Mouse (Mus musculus) MEL (cell line): ENCODE data around the gene Rnd1. TPM values are rescaled to one million over a fixed set of nuclear protein-coding genes. Genes with fewer than 3 reads are reported as not detected.
A peak's percentile ranks its signal among the peaks of the same experiment; 100 is the strongest.

ENCODE experiments used
- DNase-seq: peaks from one replicate; pipeline ENCODE4 v3.0.0; 2011; ENCODE audit warnings: low read depth, low spot score
- H3K27ac ChIP-seq: 2 replicates; pipeline ENCODE4 v1.5.1; 2012; ENCODE audit warnings: low read depth, mild to moderate bottlenecking, control low read depth, low read length, moderate library complexity; ENCODE audit not compliant: control insufficient read depth
- H3K27me3 ChIP-seq, 2 experiments: fragments of 150-350 bp in 1 of 2; sonication (generic) in 1 of 2; 2 replicates each; pipeline ENCODE4 v1.6.1; 2012; ENCODE audit warnings: low read length in 2 of 2, mild to moderate bottlenecking in 2 of 2, improper control_type of control experiment in 1 of 2, moderate library complexity in 1 of 2; ENCODE audit not compliant: insufficient read depth in 2 of 2, control insufficient read depth in 1 of 2
- H3K36me3 ChIP-seq, 2 experiments: 2 replicates each; pipeline ENCODE4 v1.6.1; 2012 to 2014; ENCODE audit warnings: low read length in 2 of 2, improper control_type of control experiment in 1 of 2, inconsistent platforms in 1 of 2, mild to moderate bottlenecking in 1 of 2; ENCODE audit not compliant: insufficient read depth in 2 of 2, control insufficient read depth in 1 of 2
- H3K4me1 ChIP-seq, 2 experiments: fragments of 150-350 bp in 1 of 2; sonication (generic) in 1 of 2; 2 replicates each; pipeline ENCODE4 v1.6.1; 2012; ENCODE audit warnings: low read length in 2 of 2, improper control_type of control experiment in 1 of 2, mild to moderate bottlenecking in 1 of 2; ENCODE audit not compliant: insufficient read depth in 2 of 2, control insufficient read depth in 1 of 2
- H3K4me3 ChIP-seq, 2 experiments: fragments of 150-350 bp in 1 of 2; sonication (generic) in 1 of 2; 2 replicates each; pipeline ENCODE4 v1.5.1; 2012; ENCODE audit warnings: low read depth in 2 of 2, low read length in 2 of 2, mild to moderate bottlenecking in 2 of 2, moderate library complexity in 2 of 2, control low read depth in 1 of 2, improper control_type of control experiment in 1 of 2; ENCODE audit not compliant: control insufficient read depth in 1 of 2, insufficient read depth in 1 of 2
- H3K79me2 ChIP-seq: 2 replicates; pipeline ENCODE4 v1.6.1; 2012; ENCODE audit warnings: mild to moderate bottlenecking, low read length, moderate library complexity; ENCODE audit not compliant: control insufficient read depth, poor library complexity, insufficient read depth
- H3K9ac ChIP-seq: 2 replicates; pipeline ENCODE4 v1.6.1; 2012; ENCODE audit warnings: low read depth, mild to moderate bottlenecking, control low read depth, low read length, moderate library complexity; ENCODE audit not compliant: control insufficient read depth, poor library complexity, severe bottlenecking
- H3K9me3 ChIP-seq: fragments of 150-350 bp; sonication (generic); replicated peaks from 2 replicates; pipeline ENCODE4 v1.6.1; 2012; ENCODE audit warnings: mild to moderate bottlenecking, low read length, improper control_type of control experiment, moderate library complexity; ENCODE audit not compliant: insufficient read depth
- CHD1 ChIP-seq: IDR thresholded peaks from 2 replicates; pipeline ENCODE4 v1.6.1; 2012; ENCODE audit warnings: low read depth, mild to moderate bottlenecking, inconsistent platforms, low read length, improper control_type of control experiment
- CHD2 ChIP-seq: IDR thresholded peaks from 2 replicates; pipeline ENCODE4 v1.6.1; 2011; ENCODE audit warnings: low read length, improper control_type of control experiment
- ELF1 ChIP-seq: IDR thresholded peaks from 2 replicates; pipeline ENCODE4 v1.6.1; 2014; ENCODE audit warnings: low read depth, mild to moderate bottlenecking, inconsistent platforms, low read length, improper control_type of control experiment, moderate library complexity
- EP300 ChIP-seq, 2 experiments: IDR thresholded peaks; 2 replicates each; pipeline ENCODE4 v1.6.1; 2011; ENCODE audit warnings: improper control_type of control experiment in 2 of 2, low read length in 2 of 2, low read depth in 1 of 2, mild to moderate bottlenecking in 1 of 2
- ETS1 ChIP-seq: IDR thresholded peaks from 2 replicates; pipeline ENCODE4 v1.6.1; 2012; ENCODE audit warnings: low read depth, mild to moderate bottlenecking, inconsistent platforms, low read length, improper control_type of control experiment, moderate library complexity
- GATA1 ChIP-seq: IDR thresholded peaks from 2 replicates; pipeline ENCODE4 v1.6.1; 2011; ENCODE audit warnings: low read depth, low read length, improper control_type of control experiment
- JUND ChIP-seq: IDR thresholded peaks from 2 replicates; pipeline ENCODE4 v1.6.1; 2011; ENCODE audit warnings: low read depth, mild to moderate bottlenecking, improper control_type of control experiment, low read length
- MAFK ChIP-seq: IDR thresholded peaks from 2 replicates; pipeline ENCODE4 v1.6.1; 2011; ENCODE audit warnings: low read depth, mild to moderate bottlenecking, low read length, improper control_type of control experiment, borderline replicate concordance
- MEF2A ChIP-seq: IDR thresholded peaks from 2 replicates; pipeline ENCODE4 v1.6.1; 2014; ENCODE audit warnings: low read depth, mild to moderate bottlenecking, inconsistent platforms, low read length, improper control_type of control experiment; ENCODE audit not compliant: poor library complexity, insufficient replicate concordance, severe bottlenecking; ENCODE audit errors: extremely low read depth
- MXI1 ChIP-seq: IDR thresholded peaks from 2 replicates; pipeline ENCODE4 v1.6.1; 2011; ENCODE audit warnings: mild to moderate bottlenecking, low read depth, low read length, improper control_type of control experiment
- MYB ChIP-seq: IDR thresholded peaks from 2 replicates; pipeline ENCODE4 v1.6.1; 2011; ENCODE audit warnings: mild to moderate bottlenecking, low read depth, low read length, improper control_type of control experiment
- NELFE ChIP-seq: IDR thresholded peaks from 2 replicates; pipeline ENCODE4 v1.6.1; 2011; ENCODE audit warnings: low read depth, low read length, improper control_type of control experiment
- NRF1 ChIP-seq: IDR thresholded peaks from 2 replicates; pipeline ENCODE4 v1.6.1; 2014; ENCODE audit warnings: low read depth, mild to moderate bottlenecking, inconsistent platforms, low read length, improper control_type of control experiment, moderate library complexity; ENCODE audit not compliant: poor library complexity, insufficient read depth, severe bottlenecking
- SIN3A ChIP-seq: IDR thresholded peaks from 2 replicates; pipeline ENCODE4 v1.6.1; 2012; ENCODE audit warnings: low read length, improper control_type of control experiment, inconsistent platforms
- SMC3 ChIP-seq: IDR thresholded peaks from 2 replicates; pipeline ENCODE4 v1.6.1; 2011; ENCODE audit warnings: low read depth, low read length, improper control_type of control experiment
- TBP ChIP-seq: IDR thresholded peaks from 2 replicates; pipeline ENCODE4 v1.8.0; 2011; ENCODE audit warnings: low read depth, low read length, improper control_type of control experiment
- UBTF ChIP-seq: IDR thresholded peaks from 2 replicates; pipeline ENCODE4 v1.6.1; 2012; ENCODE audit warnings: low read depth, mild to moderate bottlenecking, inconsistent platforms, low read length, improper control_type of control experiment, moderate library complexity, borderline replicate concordance; ENCODE audit not compliant: insufficient read depth
- ZC3H11A ChIP-seq: IDR thresholded peaks from 2 replicates; pipeline ENCODE4 v1.6.1; 2012; ENCODE audit warnings: low read depth, mild to moderate bottlenecking, inconsistent platforms, low read length, improper control_type of control experiment
- ZKSCAN1 ChIP-seq: IDR thresholded peaks from 2 replicates; pipeline ENCODE4 v1.6.1; 2012; ENCODE audit warnings: low read depth, mild to moderate bottlenecking, inconsistent platforms, low read length, improper control_type of control experiment, moderate library complexity
- ZMIZ1 ChIP-seq: IDR thresholded peaks from 2 replicates; pipeline ENCODE4 v1.6.1; 2012; ENCODE audit warnings: low read depth, mild to moderate bottlenecking, inconsistent platforms, low read length, improper control_type of control experiment, moderate library complexity
- ZNF384 ChIP-seq: IDR thresholded peaks from 2 replicates; pipeline ENCODE4 v1.6.1; 2012; ENCODE audit warnings: low read depth, mild to moderate bottlenecking, inconsistent platforms, low read length, improper control_type of control experiment
- polyA plus RNA-seq, 2 experiments: library from polyadenylated mRNA; stranded (reverse) in 1 of 2; unstranded in 1 of 2; fragments of >175 nt in 1 of 2; fragments of >200 nt in 1 of 2; gene quantifications; 2 replicates each; pipeline versions ENCODE4 v1.2.1 to v1.2.4; 2012; ENCODE audit warnings: low replicate concordance in 2 of 2, low read depth in 1 of 2; ENCODE audit not compliant: insufficient read length in 2 of 2, insufficient read depth in 1 of 2, missing spikeins in 1 of 2
- total RNA-seq: library from RNA; depleted of rRNA; stranded (reverse); fragments of 300-350 nt; gene quantifications from 2 replicates; pipeline ENCODE4 v1.2.3, GENCODE M21; 2012

Rnd1 gene
- total and polyA plus RNA-seq, 3 experiments: 5.5 to 6.0 TPM; not detected in 1

- Histone ChIP-seq H3K9me3 (no peaks in the 10 kb centered on the region), H3K4me1 (peaks cover 15 to 33% of the 10 kb centered on the region in 2 experiments), H3K4me3 (peak overlapping the region; percentile 68 to 72), H3K79me2 (no peaks in the 10 kb centered on the region), H3K27ac (no peak overlapping the region), H3K27me3 (no peaks in the 10 kb centered on the region), H3K36me3 (peaks cover 0 to 22% of the 10 kb centered on the region in 2 experiments; a peak in 2 of 4 replicates), H3K9ac (peak overlapping the region; percentile 43)
- DNase-seq: peak; percentile 63
- TF ChIP-seq CHD1: no peak
- TF ChIP-seq NRF1: peak; percentile 59; the same call in 1 of the 2 replicates
These were observed 790 bp downstream of the Rnd1 start for GRCm38 (mm10) chr15:98676471-98676870.

- peaks cover 7 to 27% of the 10 kb centered on the region in 2 experiments for H3K4me1 ChIP-seq
- H3K9ac ChIP-seq: peak overlapping the region; percentile 43; the same call in 1 of the 2 replicates
- H3K36me3 ChIP-seq: peaks cover 0 to 14% of the 10 kb centered on the region in 2 experiments; a peak in 2 of 4 replicates
- H3K9me3 ChIP-seq: no peaks in the 10 kb centered on the region
- DNase-seq: no peak
- H3K79me2 ChIP-seq: no peaks in the 10 kb centered on the region
- H3K4me3 ChIP-seq: peak overlapping the region in 1 of 2 experiments; percentile 68; a peak in 2 of 4 replicates
- TF ChIP-seq ZMIZ1 (no peak), NELFE (no peak), TBP (no peak), ZNF384 (no peak), ZKSCAN1 (no peak), GATA1 (no peak), ETS1 (no peak), UBTF (no peak), CHD2 (no peak), MAFK (no peak), SIN3A (no peak), MYB (no peak), EP300 (IDR thresholded peaks at IDR 0.05; ENCODE audit: low read depth in 1 of 2, low read length in 2 of 2) (no peak), MEF2A (no peak), SMC3 (no peak), ZC3H11A (no peak), JUND (no peak), CHD1 (no peak), ELF1 (no peak), MXI1 (no peak)
- no peak overlapping the region for H3K27ac ChIP-seq
- H3K27me3 ChIP-seq: no peaks in the 10 kb centered on the region
These were observed 1.5 kb downstream of the Rnd1 start for GRCm38 (mm10) chr15:98675634-98676250.
